Mouse (Mus musculus) testis, adult 2 months (tissue): ENCODE measurements at regions not wholly inside any gene's neighbourhood (a gene's known extent, or its start where the extent isn't known, plus 50 kb on each side); places are given as distances from the start of the nearest gene placed in this dataset.

Experiments used
- CTCF ChIP-seq: fragments of 200-500 bp; IDR thresholded peaks from 2 replicates; pipeline ENCODE4 v1.5.1; 2012; ENCODE audit warnings: low read depth, mild to moderate bottlenecking, inconsistent platforms, low read length, moderate library complexity; ENCODE audit not compliant: control insufficient read depth, insufficient read depth, insufficient replicate concordance
- POLR2A ChIP-seq: fragments of 200-500 bp; IDR thresholded peaks from 2 replicates; pipeline ENCODE4 v1.6.1; 2012; ENCODE audit warnings: low read depth, mild to moderate bottlenecking, inconsistent platforms, low read length, moderate library complexity; ENCODE audit not compliant: control insufficient read depth

- TF ChIP-seq POLR2A (no peak), CTCF (no peak)
Measured at GRCm38 (mm10) chr8:113542082-113542481, 93.3 kb upstream of the Mon1b start.
